Mouse (Mus musculus): ENCODE results near the gene Filip1l. TPM values are rescaled to one million over a fixed set of nuclear protein-coding genes. Genes with fewer than 3 reads are reported as not detected.

Gene Filip1l
- polyA plus RNA-seq, 1 experiment from 2014 or later = 3.4 TPM

- H3K4me1 ChIP-seq (replicated peaks; ENCODE audit: control insufficient read depth, insufficient read depth, low read length) = no peaks in the 10 kb centered on the region
- H3K9me3 ChIP-seq (ENCODE audit: control insufficient read depth, low read length) = no peaks in the 10 kb centered on the region
- ATAC-seq (ENCODE audit: low FRiP score) (no peak), DNase-seq (ENCODE audit: low spot score) (no peak)
- 83% methylated on average over 3 of the region's 3 CpGs for WGBS
- H3K9ac ChIP-seq = no peak overlapping the region
- H3K36me3 ChIP-seq (replicated peaks; ENCODE audit: control insufficient read depth, insufficient read depth) = no peaks in the 10 kb centered on the region
- H3K4me3 ChIP-seq (replicated peaks; ENCODE audit: low read length) = no peak overlapping the region
- no peak overlapping the region for H3K4me2 ChIP-seq (replicated peaks)
- H3K27ac ChIP-seq = no peak overlapping the region
- no peaks in the 10 kb centered on the region for H3K27me3 ChIP-seq (ENCODE audit: control insufficient read depth, insufficient read depth, low read length)
Measured at GRCm38 (mm10) chr16:57349039-57349438, 3.9 kb upstream of the Filip1l start.

- no peaks in the 10 kb centered on the region for H3K36me3 ChIP-seq (replicated peaks; ENCODE audit: control insufficient read depth, insufficient read depth)
- ATAC-seq (ENCODE audit: low FRiP score) = no peak
- no peak overlapping the region for H3K9ac ChIP-seq
- DNase-seq (ENCODE audit: low spot score) = no peak
- no peak overlapping the region for H3K4me3 ChIP-seq (replicated peaks; ENCODE audit: low read length)
- H3K27me3 ChIP-seq (ENCODE audit: control insufficient read depth, insufficient read depth, low read length) = no peaks in the 10 kb centered on the region
- no peak overlapping the region for H3K27ac ChIP-seq
- no peaks in the 10 kb centered on the region for H3K9me3 ChIP-seq (ENCODE audit: control insufficient read depth, low read length)
- no peaks in the 10 kb centered on the region for H3K4me1 ChIP-seq (replicated peaks; ENCODE audit: control insufficient read depth, insufficient read depth, low read length)
- no peak overlapping the region for H3K4me2 ChIP-seq (replicated peaks)
- 68% methylated on average over 3 of the region's 3 CpGs for WGBS
Measured at GRCm38 (mm10) chr16:57349689-57350088, 3.2 kb upstream of the Filip1l start.

- H3K27ac ChIP-seq = no peak overlapping the region
- no peak overlapping the region for H3K9ac ChIP-seq
- no peaks in the 10 kb centered on the region for H3K36me3 ChIP-seq (replicated peaks; ENCODE audit: control insufficient read depth, insufficient read depth)
- no peaks in the 10 kb centered on the region for H3K4me1 ChIP-seq (replicated peaks; ENCODE audit: control insufficient read depth, insufficient read depth, low read length)
- ATAC-seq (ENCODE audit: low FRiP score) = no peak
- DNase-seq (ENCODE audit: low spot score) = no peak
- no peak overlapping the region for H3K4me3 ChIP-seq (replicated peaks; ENCODE audit: low read length)
- H3K27me3 ChIP-seq (ENCODE audit: control insufficient read depth, insufficient read depth, low read length) = no peaks in the 10 kb centered on the region
- no peaks in the 10 kb centered on the region for H3K9me3 ChIP-seq (ENCODE audit: control insufficient read depth, low read length)
- no peak overlapping the region for H3K4me2 ChIP-seq (replicated peaks)
- WGBS = 86% methylated on average over 11 of the region's 11 CpGs
Measured at GRCm38 (mm10) chr16:57353166-57353721, 351 bp downstream of the Filip1l start.

GRCm38 (mm10) chr16:57353932-57354331, 1.0 kb downstream of the Filip1l start:
- no peak overlapping the region for H3K9ac ChIP-seq
- WGBS = 88% methylated on average over 6 of the region's 6 CpGs
- no peak overlapping the region for H3K4me3 ChIP-seq (replicated peaks; ENCODE audit: low read length)
- ATAC-seq (ENCODE audit: low FRiP score) (no peak), DNase-seq (ENCODE audit: low spot score) (no peak)
- H3K36me3 ChIP-seq (replicated peaks; ENCODE audit: control insufficient read depth, insufficient read depth) = no peaks in the 10 kb centered on the region
- H3K9me3 ChIP-seq (ENCODE audit: control insufficient read depth, low read length) = no peaks in the 10 kb centered on the region
- H3K4me2 ChIP-seq (replicated peaks) = no peak overlapping the region
- H3K4me1 ChIP-seq (replicated peaks; ENCODE audit: control insufficient read depth, insufficient read depth, low read length) = no peaks in the 10 kb centered on the region
- no peaks in the 10 kb centered on the region for H3K27me3 ChIP-seq (ENCODE audit: control insufficient read depth, insufficient read depth, low read length)
- no peak overlapping the region for H3K27ac ChIP-seq

GRCm38 (mm10) chr16:57356454-57356853, 3.6 kb downstream of the Filip1l start:
- Histone ChIP-seq H3K27me3 (ENCODE audit: control insufficient read depth, insufficient read depth, low read length) (no peaks in the 10 kb centered on the region), H3K9me3 (ENCODE audit: control insufficient read depth, low read length) (no peaks in the 10 kb centered on the region), H3K4me2 (replicated peaks) (no peak overlapping the region), H3K4me1 (replicated peaks; ENCODE audit: control insufficient read depth, insufficient read depth, low read length) (no peaks in the 10 kb centered on the region), H3K36me3 (replicated peaks; ENCODE audit: control insufficient read depth, insufficient read depth) (no peaks in the 10 kb centered on the region), H3K27ac (no peak overlapping the region), H3K4me3 (replicated peaks; ENCODE audit: low read length) (no peak overlapping the region), H3K9ac (no peak overlapping the region)
- no peak for ATAC-seq (ENCODE audit: low FRiP score)
- no peak for DNase-seq (ENCODE audit: low spot score)
- WGBS = 76% methylated on average over 6 of the region's 6 CpGs

- H3K4me2 ChIP-seq (replicated peaks) = no peak overlapping the region
- no peak overlapping the region for H3K27ac ChIP-seq
- H3K4me3 ChIP-seq (replicated peaks; ENCODE audit: low read length) = no peak overlapping the region
- H3K27me3 ChIP-seq (ENCODE audit: control insufficient read depth, insufficient read depth, low read length) = no peaks in the 10 kb centered on the region
- 74% methylated on average over 6 of the region's 6 CpGs for WGBS
- no peak overlapping the region for H3K9ac ChIP-seq
- ATAC-seq (ENCODE audit: low FRiP score) (no peak), DNase-seq (ENCODE audit: low spot score) (no peak)
- H3K4me1 ChIP-seq (replicated peaks; ENCODE audit: control insufficient read depth, insufficient read depth, low read length) = no peaks in the 10 kb centered on the region
- H3K36me3 ChIP-seq (replicated peaks; ENCODE audit: control insufficient read depth, insufficient read depth) = no peaks in the 10 kb centered on the region
- H3K9me3 ChIP-seq (ENCODE audit: control insufficient read depth, low read length) = no peaks in the 10 kb centered on the region
Measured at GRCm38 (mm10) chr16:57357011-57357410, 4.1 kb downstream of the Filip1l start.

GRCm38 (mm10) chr16:57359251-57359650, 6.4 kb downstream of the Filip1l start:
- H3K9ac ChIP-seq = no peak overlapping the region
- no peak overlapping the region for H3K4me3 ChIP-seq (replicated peaks; ENCODE audit: low read length)
- no peaks in the 10 kb centered on the region for H3K9me3 ChIP-seq (ENCODE audit: control insufficient read depth, low read length)
- 91% methylated on average over 10 of the region's 10 CpGs for WGBS
- ATAC-seq (ENCODE audit: low FRiP score) (no peak), DNase-seq (ENCODE audit: low spot score) (no peak)
- no peak overlapping the region for H3K27ac ChIP-seq
- peaks cover 5% of the 10 kb centered on the region for H3K4me1 ChIP-seq (replicated peaks; ENCODE audit: control insufficient read depth, insufficient read depth, low read length)
- no peaks in the 10 kb centered on the region for H3K27me3 ChIP-seq (ENCODE audit: control insufficient read depth, insufficient read depth, low read length)
- H3K4me2 ChIP-seq (replicated peaks) = no peak overlapping the region
- no peaks in the 10 kb centered on the region for H3K36me3 ChIP-seq (replicated peaks; ENCODE audit: control insufficient read depth, insufficient read depth)

GRCm38 (mm10) chr16:57360785-57361184, 7.9 kb downstream of the Filip1l start:
- no peaks in the 10 kb centered on the region for H3K27me3 ChIP-seq (ENCODE audit: control insufficient read depth, insufficient read depth, low read length)
- no peak overlapping the region for H3K4me3 ChIP-seq (replicated peaks; ENCODE audit: low read length)
- no peak overlapping the region for H3K9ac ChIP-seq
- DNase-seq (ENCODE audit: low spot score) (no peak), ATAC-seq (ENCODE audit: low FRiP score) (no peak)
- WGBS = 94% methylated on average over 3 of the region's 3 CpGs
- no peak overlapping the region for H3K27ac ChIP-seq
- H3K9me3 ChIP-seq (ENCODE audit: control insufficient read depth, low read length) = no peaks in the 10 kb centered on the region
- H3K4me2 ChIP-seq (replicated peaks) = no peak overlapping the region
- H3K4me1 ChIP-seq (replicated peaks; ENCODE audit: control insufficient read depth, insufficient read depth, low read length) = peaks cover 7% of the 10 kb centered on the region
- H3K36me3 ChIP-seq (replicated peaks; ENCODE audit: control insufficient read depth, insufficient read depth) = no peaks in the 10 kb centered on the region

- H3K9me3 ChIP-seq (ENCODE audit: control insufficient read depth, low read length) = no peaks in the 10 kb centered on the region
- H3K36me3 ChIP-seq (replicated peaks; ENCODE audit: control insufficient read depth, insufficient read depth) = no peaks in the 10 kb centered on the region
- DNase-seq (ENCODE audit: low spot score) = peak; percentile 52
- peak overlapping the region; percentile 33 for H3K4me2 ChIP-seq (replicated peaks)
- no peak overlapping the region for H3K9ac ChIP-seq
- WGBS = 42% methylated on average over 18 of the region's 18 CpGs
- no peak overlapping the region for H3K4me3 ChIP-seq (replicated peaks; ENCODE audit: low read length)
- H3K27me3 ChIP-seq (ENCODE audit: control insufficient read depth, insufficient read depth, low read length) = no peaks in the 10 kb centered on the region
- peak; percentile 84 for ATAC-seq (ENCODE audit: low FRiP score)
- H3K27ac ChIP-seq = no peak overlapping the region
- H3K4me1 ChIP-seq (replicated peaks; ENCODE audit: control insufficient read depth, insufficient read depth, low read length) = peaks cover 7% of the 10 kb centered on the region
Measured at GRCm38 (mm10) chr16:57362679-57363401, 9.9 kb downstream of the Filip1l start.
